Comparison of ENCODE assay signal across 11 mouse cellular contexts in the genomic region with DNA sequence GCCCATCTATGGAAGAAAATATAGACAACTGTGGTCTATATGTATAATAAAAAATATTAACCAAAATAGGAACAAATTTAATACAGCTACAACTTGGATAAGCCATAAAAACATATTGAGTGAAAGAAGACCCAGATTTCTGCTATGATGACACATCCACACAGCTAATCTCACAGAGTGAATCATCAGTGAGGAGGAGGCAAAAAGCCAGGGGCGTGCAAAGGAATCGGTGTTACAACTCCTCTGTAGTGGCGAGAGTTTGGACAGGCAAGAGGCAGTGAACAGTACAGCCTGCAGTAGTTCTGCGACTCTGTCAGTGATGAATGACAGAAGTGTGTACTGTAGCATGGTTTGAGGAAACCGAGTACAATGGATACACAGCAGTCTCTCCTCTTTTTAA. TPM values are rescaled to one million over a fixed set of nuclear protein-coding genes. Genes with fewer than 3 reads are reported as not detected.
DNase-seq lines count a peak whose midpoint lies in the region; TF ChIP-seq lines count a peak whose summit lies in the region.
"Had no signal": no experiment of that assay in that cellular context is flagged by ENCODE, and none has a peak within 500 bp of the region (broad histone marks: within the 10 kb centered on the region; RNA-seq: fewer than 3 reads in every experiment).

No protein-coding gene starts in this region.

- no peak overlapping the region for H3K4me3 ChIP-seq in left cerebral cortex, adult 2 months
- H3K4me3 ChIP-seq: hindbrain, embryonic 15.5 days; limb, embryonic 15.5 days had no signal

- no peak; the same call in 1 of the 2 replicates for TF ChIP-seq CTCF in left cerebral cortex, adult 2 months (IDR thresholded peaks at IDR 0.05)

- intact Hi-C loops in left cerebral cortex, adult 2 months (cut with DNase I): no loop called here
- intact Hi-C loops in left cerebral cortex, postnatal 4 days (cut with DNase I): no loop called here

- H3K27ac ChIP-seq in left cerebral cortex, adult 2 months: peak overlapping the region; percentile 26; the same call in 1 of the 2 replicates
- H3K27ac ChIP-seq: hindbrain, embryonic 15.5 days; limb, embryonic 15.5 days had no signal

- peak; percentile 32 to 56 for DNase-seq in left cerebral cortex, adult 2 months (ENCODE audit: extremely low spot score in 1 of 2, low spot score in 2 of 2)
- DNase-seq in left cerebral cortex, postnatal 4 days: no peak
- DNase-seq in MN1 (ENCODE audit: low spot score): peak; percentile 37
- DNase-seq in adrenal gland, postnatal 14 days: peak; percentile 71
- DNase-seq in right cerebral cortex, postnatal 14 days: peak; percentile 40
- no peak for DNase-seq in kidney, adult 18-20 months
- no peak for DNase-seq in thymus, postnatal 0 days (ENCODE audit: low spot score)
- DNase-seq: kidney, adult 8-10 months; lung, embryonic 14.5 days had no signal

RNA-seq across cellular contexts. Expression of a gene that starts 16.9 kb away (rescaled TPM):
- total RNA-seq in left cerebral cortex, adult 2 months (2021): 100 to 1,000 TPM in 1 of 2 experiments, 10 to 100 TPM in 1; 97.7 to 101 TPM
- 10 to 100 TPM; 70.1 to 70.8 TPM for total RNA-seq in left cerebral cortex, postnatal 4 days (2021)
- total RNA-seq in adrenal gland, postnatal 14 days (2021): 11.3 and 11.7 TPM in 2 replicates
- polyA plus RNA-seq in thymus, postnatal 0 days (2015; fragmentation: Nextera tagmentation; extraction: Ambion mirVana): 2.7 and 3.7 TPM in 2 replicates

RNA-seq across cellular contexts. Expression of a gene that starts 17.4 kb away (rescaled TPM):
- 10 to 100 TPM; 30.0 to 33.6 TPM for total RNA-seq in left cerebral cortex, adult 2 months (2021)
- 10 to 100 TPM; 27.6 to 29.0 TPM for total RNA-seq in left cerebral cortex, postnatal 4 days (2021)
- total RNA-seq in adrenal gland, postnatal 14 days (2021): 15.8 and 18.1 TPM in 2 replicates
- polyA plus RNA-seq in thymus, postnatal 0 days (2015; fragmentation: Nextera tagmentation; extraction: Ambion mirVana): 8.2 and 8.7 TPM in 2 replicates

Comparison
In these comparisons a context has a peak if more than half of its experiments do, and no peak if none do; other contexts are left out.
1. DNase-seq: peak in left cerebral cortex, adult 2 months (2 of 2), MN1 (single experiment), adrenal gland, postnatal 14 days (single experiment) and right cerebral cortex, postnatal 14 days (single experiment); none in left cerebral cortex, postnatal 4 days (single experiment), kidney, adult 18-20 months (single experiment) and thymus, postnatal 0 days (single experiment).